Mouse (Mus musculus): Measurements from ENCODE around the gene Opn4. TPM values are rescaled to one million over a fixed set of nuclear protein-coding genes. Genes with fewer than 3 reads are reported as not detected.

Opn4 gene
- polyA plus RNA-seq, 1 experiment from 2014 or later = 0.39 TPM

GRCm38 (mm10) chr14:34585358-34586105 lies 14.4 kb downstream of the Opn4 start:
- H3K9me3 ChIP-seq (ENCODE audit: low read length) = no peaks in the 10 kb centered on the region
- H3K4me3 ChIP-seq (ENCODE audit: low read length) = no peak overlapping the region
- H3K4me1 ChIP-seq (ENCODE audit: insufficient read depth, low read length) = peaks cover 3% of the 10 kb centered on the region; the same call in 1 of the 2 replicates
- WGBS = 82% methylated on average over 9 of the region's 9 CpGs
- ATAC-seq (ENCODE audit: low FRiP score, low TSS enrichment) = no peak
- H3K9ac ChIP-seq (replicated peaks; ENCODE audit: low read length) = no peak overlapping the region
- H3K4me2 ChIP-seq (replicated peaks; ENCODE audit: low read depth, low read length) = no peak overlapping the region
- H3K27ac ChIP-seq (ENCODE audit: low read length) = no peak overlapping the region
- H3K36me3 ChIP-seq (ENCODE audit: insufficient read depth, low read length) = no peaks in the 10 kb centered on the region
- no peaks in the 10 kb centered on the region for H3K27me3 ChIP-seq (ENCODE audit: insufficient read depth, low read length)

DNA sequence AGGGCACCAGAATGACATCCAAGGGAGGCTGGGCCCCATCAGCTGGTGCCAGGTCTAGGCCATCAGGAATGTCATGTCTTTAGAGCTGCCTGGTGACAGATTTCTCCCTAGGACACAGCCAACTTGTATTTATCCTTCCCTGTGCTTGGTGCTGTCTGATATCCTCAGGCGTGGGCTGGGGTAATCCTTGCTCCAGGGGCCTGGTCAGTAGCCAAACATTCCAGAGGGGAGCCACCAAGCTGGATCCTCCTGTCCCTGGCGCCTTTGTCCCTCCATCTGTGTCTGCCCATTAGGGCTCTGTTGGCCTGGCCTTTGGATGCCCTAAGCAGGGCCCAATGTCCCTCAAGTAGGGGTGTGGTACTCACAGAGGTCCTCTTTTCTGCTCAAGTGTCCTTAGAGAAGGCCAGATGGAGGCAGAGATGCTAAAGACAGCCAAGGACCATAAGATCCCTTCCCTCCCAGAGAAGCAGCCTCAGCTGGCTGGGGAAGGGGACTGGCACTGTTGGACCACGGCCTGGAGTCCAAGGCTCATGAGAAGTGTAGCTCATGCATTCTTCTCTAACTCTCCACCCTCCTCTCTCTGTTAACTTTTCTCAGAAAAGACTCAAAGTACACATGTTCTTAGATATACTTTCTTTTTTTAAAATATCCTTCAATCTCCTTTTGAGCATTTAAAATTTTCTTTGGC lies 17.1 kb downstream of the Opn4 start:
- Histone ChIP-seq H3K27me3 (ENCODE audit: insufficient read depth, low read length) (no peaks in the 10 kb centered on the region), H3K4me2 (replicated peaks; ENCODE audit: low read depth, low read length) (no peak overlapping the region), H3K9ac (replicated peaks; ENCODE audit: low read length) (no peak overlapping the region), H3K9me3 (ENCODE audit: low read length) (no peaks in the 10 kb centered on the region), H3K4me1 (ENCODE audit: insufficient read depth, low read length) (no peaks in the 10 kb centered on the region), H3K27ac (ENCODE audit: low read length) (no peak overlapping the region), H3K36me3 (ENCODE audit: insufficient read depth, low read length) (no peaks in the 10 kb centered on the region), H3K4me3 (ENCODE audit: low read length) (no peak overlapping the region)
- 65% methylated on average over 3 of the region's 3 CpGs for WGBS
- ATAC-seq (ENCODE audit: low FRiP score, low TSS enrichment) = no peak

GRCm38 (mm10) chr14:34576858-34577257 lies 23.1 kb downstream of the Opn4 start:
- 78% methylated on average over 4 of the region's 4 CpGs for WGBS
- H3K27ac ChIP-seq (ENCODE audit: low read length) = no peak overlapping the region
- ATAC-seq (ENCODE audit: low FRiP score, low TSS enrichment) = 0 out of 2 replicates have a peak, but pooled peaks have one; percentile 7

DNA sequence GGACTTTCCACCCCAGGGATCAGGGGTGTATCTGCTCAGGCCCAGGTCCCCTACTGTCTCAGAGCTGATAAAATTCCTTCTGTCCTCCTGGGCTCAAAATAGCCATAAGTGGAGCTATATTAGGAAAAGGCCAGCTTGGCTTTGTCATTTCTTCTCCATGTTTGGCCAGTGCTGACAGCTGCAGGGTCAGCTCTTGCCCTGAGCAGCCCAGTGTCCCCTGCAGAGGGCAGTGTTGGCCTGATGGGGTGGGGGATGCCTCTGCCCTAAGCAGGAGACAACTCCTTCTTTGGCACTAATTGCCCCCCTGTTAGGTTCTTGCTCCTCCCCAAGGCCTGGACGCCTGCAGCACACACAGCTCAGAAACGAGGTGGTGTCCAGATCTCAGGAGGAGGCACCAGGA lies 25.9 kb downstream of the Opn4 start:
- H3K27me3 ChIP-seq (ENCODE audit: insufficient read depth, low read length) = no peaks in the 10 kb centered on the region
- no peak overlapping the region for H3K4me2 ChIP-seq (replicated peaks; ENCODE audit: low read depth, low read length)
- no peak overlapping the region for H3K27ac ChIP-seq (ENCODE audit: low read length)
- H3K9me3 ChIP-seq (ENCODE audit: low read length) = no peaks in the 10 kb centered on the region
- H3K36me3 ChIP-seq (ENCODE audit: insufficient read depth, low read length) = no peaks in the 10 kb centered on the region
- H3K9ac ChIP-seq (replicated peaks; ENCODE audit: low read length) = no peak overlapping the region
- H3K4me1 ChIP-seq (ENCODE audit: insufficient read depth, low read length) = peaks cover 10% of the 10 kb centered on the region
- WGBS = 46% methylated on average over 2 of the region's 2 CpGs
- ATAC-seq (ENCODE audit: low FRiP score, low TSS enrichment) = no peak
- no peak overlapping the region for H3K4me3 ChIP-seq (ENCODE audit: low read length)

More at GRCm38 (mm10) chr14:34576858-34577257, 23.1 kb downstream of the Opn4 start:
- Histone ChIP-seq H3K36me3 (ENCODE audit: insufficient read depth, low read length) (no peaks in the 10 kb centered on the region), H3K4me3 (ENCODE audit: low read length) (no peak overlapping the region), H3K9me3 (ENCODE audit: low read length) (no peaks in the 10 kb centered on the region), H3K4me1 (ENCODE audit: insufficient read depth, low read length) (no peaks in the 10 kb centered on the region), H3K4me2 (replicated peaks; ENCODE audit: low read depth, low read length) (no peak overlapping the region), H3K9ac (replicated peaks; ENCODE audit: low read length) (no peak overlapping the region), H3K27me3 (ENCODE audit: insufficient read depth, low read length) (no peaks in the 10 kb centered on the region)

DNA sequence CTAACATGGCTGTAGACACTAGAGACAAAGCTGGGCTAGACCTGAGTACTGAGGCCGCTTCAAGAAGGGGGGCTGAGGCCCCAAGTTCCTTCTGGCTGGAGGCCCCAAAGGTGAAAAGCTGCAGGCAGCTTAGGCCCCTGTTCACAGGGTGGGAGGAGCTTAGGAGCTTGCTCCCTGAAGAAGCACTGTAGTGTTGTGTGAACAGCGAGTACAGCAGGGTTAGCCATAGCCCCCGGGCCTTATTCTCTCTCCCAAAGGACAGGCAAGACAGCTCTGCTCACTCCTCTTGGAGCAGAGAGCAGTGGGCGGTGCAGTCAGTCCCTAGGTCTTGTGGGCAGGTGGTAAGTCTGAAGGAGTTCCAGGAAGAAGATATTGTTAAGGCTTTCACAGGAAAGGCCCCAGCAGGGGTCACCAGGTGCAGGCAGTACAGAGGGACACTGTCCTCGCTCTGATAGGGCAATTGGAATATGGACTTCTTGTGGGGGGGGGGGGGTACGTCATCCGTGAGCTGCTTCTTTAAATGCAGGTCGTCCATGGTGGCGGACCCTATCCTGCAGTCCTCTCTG lies 26.5 kb downstream of the Opn4 start:
- Histone ChIP-seq H3K9ac (replicated peaks; ENCODE audit: low read length) (no peak overlapping the region), H3K27ac (ENCODE audit: low read length) (no peak overlapping the region), H3K4me2 (replicated peaks; ENCODE audit: low read depth, low read length) (no peak overlapping the region), H3K9me3 (ENCODE audit: low read length) (no peaks in the 10 kb centered on the region), H3K4me1 (ENCODE audit: insufficient read depth, low read length) (peaks cover 10% of the 10 kb centered on the region), H3K36me3 (ENCODE audit: insufficient read depth, low read length) (no peaks in the 10 kb centered on the region), H3K4me3 (ENCODE audit: low read length) (no peak overlapping the region), H3K27me3 (ENCODE audit: insufficient read depth, low read length) (no peaks in the 10 kb centered on the region)
- no peak for ATAC-seq (ENCODE audit: low FRiP score, low TSS enrichment)
- 61% methylated on average over 9 of the region's 9 CpGs for WGBS

- no peaks in the 10 kb centered on the region for H3K36me3 ChIP-seq (ENCODE audit: insufficient read depth, low read length)
- no peak overlapping the region for H3K9ac ChIP-seq (replicated peaks; ENCODE audit: low read length)
- no peak overlapping the region for H3K4me3 ChIP-seq (ENCODE audit: low read length)
- no peak overlapping the region for H3K4me2 ChIP-seq (replicated peaks; ENCODE audit: low read depth, low read length)
- H3K27ac ChIP-seq (ENCODE audit: low read length) = no peak overlapping the region
- H3K9me3 ChIP-seq (ENCODE audit: low read length) = no peaks in the 10 kb centered on the region
- no peak for ATAC-seq (ENCODE audit: low FRiP score, low TSS enrichment)
- no peaks in the 10 kb centered on the region for H3K27me3 ChIP-seq (ENCODE audit: insufficient read depth, low read length)
- 81% methylated on average over 17 of the region's 17 CpGs for WGBS
- peaks cover 10% of the 10 kb centered on the region for H3K4me1 ChIP-seq (ENCODE audit: insufficient read depth, low read length)
Observed at GRCm38 (mm10) chr14:34571610-34572387, 28.1 kb downstream of the Opn4 start.

DNA sequence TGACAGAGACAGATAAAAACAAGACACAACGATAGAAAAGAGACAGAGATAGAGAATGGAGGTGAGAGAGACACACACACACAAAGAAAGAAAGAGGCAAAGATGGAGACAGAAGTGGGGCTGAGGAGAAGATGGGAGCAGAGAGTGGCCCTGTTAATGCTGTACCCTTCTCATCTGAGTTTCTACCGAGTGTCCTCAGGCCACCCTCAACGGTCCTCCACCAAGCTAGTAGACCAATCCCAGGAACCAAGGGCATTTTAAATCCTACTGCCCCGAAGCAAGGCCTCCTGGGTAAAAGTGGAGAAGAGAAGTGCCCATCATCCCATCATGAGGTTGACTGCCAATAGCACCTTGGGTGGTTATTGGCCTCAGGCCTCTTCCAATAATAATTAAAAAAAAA lies 29.0 kb downstream of the Opn4 start:
- no peak for ATAC-seq (ENCODE audit: low FRiP score, low TSS enrichment)
- Histone ChIP-seq H3K27ac (ENCODE audit: low read length) (no peak overlapping the region), H3K36me3 (ENCODE audit: insufficient read depth, low read length) (no peaks in the 10 kb centered on the region), H3K9ac (replicated peaks; ENCODE audit: low read length) (no peak overlapping the region), H3K27me3 (ENCODE audit: insufficient read depth, low read length) (no peaks in the 10 kb centered on the region), H3K9me3 (ENCODE audit: low read length) (no peaks in the 10 kb centered on the region), H3K4me3 (ENCODE audit: low read length) (no peak overlapping the region), H3K4me1 (ENCODE audit: insufficient read depth, low read length) (peaks cover 10% of the 10 kb centered on the region), H3K4me2 (replicated peaks; ENCODE audit: low read depth, low read length) (no peak overlapping the region)
- 81% methylated on average over 4 of the region's 4 CpGs for WGBS

DNA sequence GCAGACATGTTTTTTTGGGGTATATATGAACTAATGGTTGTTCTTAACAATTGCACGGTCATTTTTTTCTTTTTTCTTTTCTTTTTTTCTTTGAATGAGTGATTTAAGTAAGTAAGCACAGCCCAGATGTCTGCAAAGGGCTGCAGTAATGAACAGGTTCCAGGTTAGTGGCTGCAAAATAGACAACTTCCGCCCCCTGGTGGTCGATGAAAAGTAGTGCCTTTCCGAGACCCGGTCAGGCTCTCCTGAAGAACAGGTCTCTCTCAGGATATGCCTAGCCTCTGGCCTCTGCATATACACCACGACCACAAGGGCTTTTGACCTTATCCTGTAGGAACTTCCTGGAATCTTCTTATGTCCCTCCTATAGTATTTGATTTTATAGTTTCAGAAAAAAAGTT lies 29.6 kb downstream of the Opn4 start:
- peak overlapping the region; percentile 29 for H3K4me3 ChIP-seq (ENCODE audit: low read length)
- WGBS = 1% methylated on average over 6 of the region's 6 CpGs

GRCm38 (mm10) chr14:34569534-34570194 lies 30.3 kb downstream of the Opn4 start:
- Histone ChIP-seq H3K4me1 (ENCODE audit: insufficient read depth, low read length) (peaks cover 10% of the 10 kb centered on the region), H3K9ac (replicated peaks; ENCODE audit: low read length) (peak overlapping the region; percentile 23; the same call in 1 of the 2 replicates), H3K4me3 (ENCODE audit: low read length) (peak overlapping the region; percentile 29), H3K27ac (ENCODE audit: low read length) (no peak overlapping the region), H3K36me3 (ENCODE audit: insufficient read depth, low read length) (no peaks in the 10 kb centered on the region), H3K27me3 (ENCODE audit: insufficient read depth, low read length) (no peaks in the 10 kb centered on the region), H3K9me3 (ENCODE audit: low read length) (no peaks in the 10 kb centered on the region), H3K4me2 (replicated peaks; ENCODE audit: low read depth, low read length) (peak overlapping the region; percentile 61)
- 31% methylated on average over 27 of the region's 27 CpGs for WGBS
- no peak for ATAC-seq (ENCODE audit: low FRiP score, low TSS enrichment)

More for the DNA sequence above, 29.6 kb downstream of the Opn4 start:
- H3K9me3 ChIP-seq (ENCODE audit: low read length) = no peaks in the 10 kb centered on the region
- peak overlapping the region; percentile 61 for H3K4me2 ChIP-seq (replicated peaks; ENCODE audit: low read depth, low read length)
- H3K27ac ChIP-seq (ENCODE audit: low read length) = no peak overlapping the region
- peak; percentile 66; the same call in 1 of the 2 replicates for ATAC-seq (ENCODE audit: low FRiP score, low TSS enrichment)
- peaks cover 10% of the 10 kb centered on the region for H3K4me1 ChIP-seq (ENCODE audit: insufficient read depth, low read length)
- H3K27me3 ChIP-seq (ENCODE audit: insufficient read depth, low read length) = no peaks in the 10 kb centered on the region
- H3K36me3 ChIP-seq (ENCODE audit: insufficient read depth, low read length) = no peaks in the 10 kb centered on the region
- no peak overlapping the region for H3K9ac ChIP-seq (replicated peaks; ENCODE audit: low read length)
